Mouse (Mus musculus) heart, postnatal 0 days (tissue): Measurements from ENCODE around the gene Cand1.

Experiments
- CTCF ChIP-seq: IDR thresholded peaks from 2 replicates; pipeline ENCODE4 v1.5.1; 2016; ENCODE audit warnings: antibody characterized with exemption, control low read depth, low read depth
- EP300 ChIP-seq: IDR thresholded peaks from 2 replicates; pipeline ENCODE4 v1.6.1; 2016; ENCODE audit warnings: antibody characterized with exemption, low read depth

GRCm38 (mm10) chr10:119219415-119219814 lies 20.4 kb downstream of the Cand1 start:
- TF ChIP-seq CTCF, result no peak
- TF ChIP-seq EP300, result no peak
